Mouse (Mus musculus) heart, adult 11 months (tissue): Measurements from ENCODE around the gene Slamf1.
"Not testable (repeated sequence)": the region's sequence is repeated elsewhere in the genome, so short reads cannot be mapped to it uniquely, and the experiment has no call there.

Source experiments
- DNase-seq: peaks from one replicate; pipeline ENCODE4 v3.0.0; 2022

Gene Slamf1

DNA sequence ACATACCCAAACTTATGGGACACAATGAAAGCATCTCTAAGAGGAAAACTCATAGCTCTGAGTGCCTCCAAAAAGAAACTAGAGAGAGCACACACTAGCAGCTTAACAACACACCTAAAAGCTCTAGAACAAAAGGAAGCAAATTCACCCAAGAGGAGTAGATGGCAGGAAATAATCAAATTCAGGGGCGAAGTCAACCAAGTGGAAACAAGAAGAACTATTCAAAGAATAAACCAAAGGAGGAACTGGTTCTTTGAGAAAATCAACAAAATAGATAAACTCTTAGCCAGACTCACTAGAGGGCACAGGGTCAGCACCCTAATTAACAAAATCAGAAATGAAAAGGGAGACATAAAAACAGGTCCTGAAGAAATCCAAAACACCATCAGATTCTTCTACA, 44.1 kb downstream of the Slamf1 start:
- DNase-seq = not testable (repeated sequence)

DNA sequence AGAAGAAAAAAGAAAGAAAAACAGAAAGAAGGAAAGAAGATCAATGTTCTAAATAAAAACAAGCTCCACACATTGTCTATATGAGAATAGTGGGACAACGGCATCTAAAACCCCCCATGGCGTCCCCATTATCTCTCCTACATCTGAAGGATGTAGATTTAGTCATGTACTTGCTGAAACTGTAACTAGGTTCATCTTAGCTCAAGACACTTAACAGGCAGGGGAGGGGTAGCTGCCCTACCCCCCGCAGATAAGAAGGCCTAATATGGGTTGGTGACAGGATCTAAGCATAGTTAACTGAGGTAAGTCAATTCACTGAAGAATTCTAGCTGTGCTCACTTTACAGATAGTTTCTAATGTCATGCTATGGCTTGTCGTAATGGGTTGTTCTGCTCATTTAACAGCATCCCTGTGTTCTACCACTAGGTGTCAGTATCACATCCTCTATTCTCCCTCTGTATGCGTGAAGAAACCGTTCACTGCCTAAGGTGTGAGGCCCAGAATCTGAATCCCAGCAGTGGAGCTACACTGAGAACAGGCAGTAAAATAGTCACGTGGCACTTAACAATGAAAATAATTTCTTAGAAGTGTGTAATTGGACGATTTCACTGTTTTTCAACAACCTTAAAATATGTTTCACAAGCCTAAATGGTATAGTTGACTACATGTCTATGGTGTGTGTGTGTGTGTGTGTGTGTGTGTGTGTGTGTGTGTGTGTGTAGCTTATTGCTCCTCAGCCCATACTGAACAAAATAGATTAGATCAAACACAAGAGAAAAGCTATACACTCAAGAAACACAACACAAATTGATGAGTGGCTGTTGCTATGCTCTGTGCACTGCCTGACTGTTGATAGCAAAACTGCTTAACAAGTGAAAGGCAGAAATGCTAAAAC, 48.9 kb downstream of the Slamf1 start:
- DNase-seq = peak; percentile 46

DNA sequence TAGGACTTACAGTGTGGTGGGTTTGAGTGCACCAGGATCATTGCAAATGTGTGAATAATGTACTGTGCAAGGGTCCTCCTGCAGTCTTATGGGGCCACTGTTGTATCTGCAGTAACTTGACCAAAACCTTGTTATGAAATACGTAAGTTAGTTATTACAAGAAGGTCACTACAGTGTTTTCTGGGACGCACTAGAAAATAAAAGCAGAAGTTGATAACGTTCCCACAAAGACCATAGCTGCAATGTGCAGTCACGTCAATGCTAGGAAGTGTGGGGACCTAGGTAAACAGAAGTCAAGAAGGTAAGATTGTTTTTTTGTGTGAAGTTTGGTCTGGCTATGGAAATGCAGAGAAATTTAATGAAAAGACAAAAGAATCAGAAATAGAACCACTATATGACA, 50.1 kb downstream of the Slamf1 start:
- no peak for DNase-seq

DNA sequence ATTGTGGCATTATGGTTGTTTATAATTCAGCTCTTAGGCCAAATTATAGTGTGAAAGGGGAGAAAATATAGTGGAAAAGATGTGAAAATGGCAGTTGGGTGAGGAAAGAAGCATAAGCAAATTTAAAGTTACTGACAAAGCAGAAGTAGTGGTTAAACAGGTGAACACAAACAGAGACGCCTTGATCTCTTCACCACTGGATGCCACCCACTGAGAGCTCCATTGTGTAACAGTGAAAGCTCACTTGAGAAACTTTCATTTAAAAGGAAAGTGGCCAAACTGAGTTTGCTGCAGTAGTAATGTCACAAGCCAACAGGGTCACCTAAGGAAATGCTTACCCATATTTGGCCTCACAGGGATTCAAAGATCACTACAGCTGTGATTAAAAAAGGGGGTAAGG, 54.4 kb downstream of the Slamf1 start:
- peak; percentile 42 for DNase-seq

DNA sequence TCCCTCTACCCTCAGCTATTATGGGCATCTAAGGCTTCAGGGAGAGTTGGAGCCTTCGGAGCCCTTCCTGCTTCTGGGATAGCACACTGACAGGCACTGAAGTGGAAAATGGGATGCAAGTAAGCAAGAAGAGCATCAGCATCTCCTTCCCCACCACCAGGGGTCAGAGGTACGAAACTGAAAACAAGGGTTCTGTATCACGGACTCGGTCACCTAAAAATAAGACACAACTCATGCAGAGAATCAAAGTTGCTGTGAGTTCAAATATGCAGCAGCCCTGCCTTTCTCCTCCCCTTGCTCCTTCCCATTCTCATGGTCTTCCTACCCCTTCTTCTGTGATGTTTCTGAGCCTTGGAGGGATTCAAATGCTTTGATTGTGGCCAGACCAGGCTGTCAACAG, 58.5 kb downstream of the Slamf1 start:
- DNase-seq = no peak

DNA sequence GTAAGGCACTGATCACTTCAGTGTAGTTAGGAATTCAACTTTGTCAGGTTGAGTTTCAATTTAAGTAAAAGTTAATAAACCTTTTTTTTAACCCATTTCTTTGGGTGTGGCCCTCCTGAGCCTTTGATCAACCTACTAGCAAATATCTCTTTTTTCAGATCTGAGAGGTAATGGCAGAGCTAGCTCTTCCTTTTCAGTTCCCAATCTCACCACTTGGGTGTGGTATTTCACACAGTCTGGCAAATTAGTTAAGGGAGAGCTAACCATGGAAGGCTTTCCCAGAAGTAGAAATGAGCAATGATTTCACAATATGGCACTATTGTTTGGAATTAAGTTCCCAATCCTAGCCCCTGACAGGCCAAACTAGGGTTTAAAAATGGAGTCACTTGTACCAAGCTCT, 59.2 kb downstream of the Slamf1 start:
- no peak for DNase-seq

DNA sequence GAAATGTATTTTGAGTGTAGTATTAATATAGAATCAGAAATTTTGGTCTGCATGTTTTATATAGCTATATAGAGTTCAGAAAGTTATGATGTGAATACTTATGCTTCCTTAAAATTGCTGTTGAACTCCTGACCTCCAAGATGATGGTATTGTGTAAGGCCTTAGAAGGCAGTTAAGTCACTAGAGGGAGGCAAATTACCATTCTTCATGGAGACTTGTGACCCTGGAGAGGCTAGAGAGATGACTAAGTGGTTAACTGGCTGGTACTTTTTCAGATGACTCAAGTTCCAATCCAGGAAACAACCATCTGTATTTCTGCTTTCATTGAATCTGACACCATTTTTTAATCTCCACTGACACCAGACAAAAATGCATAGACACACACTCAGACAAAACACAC, 60.7 kb downstream of the Slamf1 start:
- no peak for DNase-seq

DNA sequence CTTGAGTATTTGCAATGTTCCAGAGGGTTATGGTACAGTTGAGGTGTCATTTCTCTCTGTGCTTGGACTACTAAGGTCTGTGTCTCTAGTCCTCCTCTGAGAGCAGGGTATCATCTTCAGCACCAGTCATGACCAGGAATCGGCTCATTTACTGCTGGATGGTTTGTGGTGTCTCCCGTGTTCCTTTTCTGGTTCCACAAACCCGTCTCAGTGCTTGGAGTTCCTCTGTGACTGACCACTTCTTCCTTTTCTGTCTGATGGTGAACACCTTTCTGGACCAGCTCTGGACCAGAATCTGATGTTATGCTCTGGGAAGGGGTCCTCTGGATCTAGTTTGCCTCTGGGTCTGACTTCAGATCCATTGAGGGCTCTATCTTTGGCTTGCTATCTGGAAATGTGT, 72.6 kb downstream of the Slamf1 start, which contains the start of gene Cd84:
Cd84 (plus strand) TSS at position 210 of the 400 bp plus-strand sequence.
- no peak for DNase-seq

DNA sequence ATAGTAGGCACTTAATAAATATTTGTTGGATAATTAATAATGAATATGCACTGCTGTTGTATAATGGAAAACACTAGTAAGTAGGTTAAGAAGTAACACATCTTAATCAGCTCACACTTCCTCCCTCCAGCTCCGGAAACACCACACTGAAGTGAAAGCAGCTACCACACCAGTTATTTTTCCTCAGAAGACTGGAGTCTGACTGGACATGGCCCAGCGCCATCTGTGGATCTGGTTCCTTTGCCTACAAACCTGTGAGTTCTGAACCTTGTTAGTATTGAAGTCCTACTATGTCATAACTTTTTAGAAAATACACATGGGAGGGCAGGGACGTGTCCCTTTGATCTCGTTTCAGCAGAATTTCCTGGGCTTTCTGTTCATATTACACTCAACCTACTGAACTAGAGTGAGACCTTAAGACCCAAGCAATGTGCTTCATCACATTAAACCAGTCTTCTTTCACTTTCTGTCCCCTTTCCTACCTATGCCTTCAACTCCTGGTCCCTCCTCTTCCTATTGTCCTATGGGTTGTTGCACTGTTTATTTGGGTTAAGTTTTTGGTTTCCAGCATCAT, 73.6 kb downstream of the Slamf1 start:
- DNase-seq = peak; percentile 93

DNA sequence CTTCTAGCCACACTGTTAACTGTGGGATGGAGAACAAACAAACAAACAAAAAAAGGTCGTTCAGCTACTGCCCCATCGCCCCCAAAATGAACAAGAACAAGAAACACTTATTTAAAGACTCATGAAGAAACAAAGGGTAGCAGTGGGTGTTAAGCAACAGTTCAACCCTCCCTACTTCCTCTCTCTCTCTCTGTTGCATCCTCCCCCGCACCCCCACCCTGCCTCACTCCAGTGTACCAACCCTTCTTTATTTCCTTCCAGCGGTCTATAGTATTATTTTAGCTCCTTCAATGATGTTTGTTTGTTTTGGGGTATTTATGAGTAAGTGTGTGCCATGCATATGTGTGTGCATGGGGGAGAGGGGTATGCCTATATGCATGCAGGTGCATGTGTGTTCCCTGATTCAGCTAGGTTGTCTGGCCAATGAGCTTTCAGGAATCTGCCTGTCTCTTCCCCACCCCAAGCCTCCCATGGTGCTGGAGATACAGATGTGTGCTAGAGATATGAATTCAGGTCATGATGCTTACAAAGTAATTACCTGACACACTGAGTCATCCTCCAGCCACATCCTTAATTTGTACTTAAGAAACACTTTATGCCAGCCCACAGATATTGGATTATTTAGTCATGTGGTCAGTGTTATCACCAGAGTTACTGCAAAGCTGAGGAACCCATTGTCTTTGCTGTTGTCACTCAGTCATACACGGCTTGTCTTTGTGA, 78.3 kb downstream of the Slamf1 start:
- peak; percentile 88 for DNase-seq

DNA sequence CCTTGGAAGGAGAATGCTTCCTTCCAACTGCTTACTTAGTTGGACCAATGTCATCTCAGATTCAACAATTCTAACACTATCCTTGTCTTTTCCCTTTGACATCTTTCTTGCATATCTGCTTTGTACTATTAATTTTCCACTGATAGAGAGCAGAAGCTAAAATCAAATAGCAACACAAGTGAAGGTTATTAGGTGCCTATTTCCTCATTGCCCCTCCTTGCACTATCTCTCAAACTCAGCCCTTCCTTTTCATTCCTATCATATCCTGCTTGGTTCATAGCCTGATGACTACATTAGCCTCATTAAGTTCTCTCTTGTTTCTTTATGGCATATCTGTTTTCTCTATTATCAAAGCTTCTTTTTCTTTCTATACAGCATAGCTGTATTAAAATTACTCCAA, 81.3 kb downstream of the Slamf1 start:
- no peak for DNase-seq

DNA sequence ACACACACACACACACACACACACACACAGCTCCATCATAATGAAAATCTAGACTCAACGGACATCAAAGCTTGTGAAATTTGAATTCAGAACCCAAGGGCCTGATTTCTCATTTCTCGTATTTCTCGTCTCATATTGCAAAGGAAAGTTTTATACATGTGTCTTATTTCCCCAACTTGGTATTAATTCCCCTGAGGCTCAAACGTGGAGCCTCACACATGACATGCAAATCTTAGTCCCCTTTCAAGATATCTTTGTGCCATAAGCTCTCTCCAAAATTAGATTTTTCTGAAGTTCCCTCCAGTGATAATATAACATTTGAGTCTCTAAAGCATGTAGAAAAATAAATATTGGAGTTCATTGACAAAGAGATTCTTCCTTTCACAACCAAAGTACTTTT, 81.8 kb downstream of the Slamf1 start:
- DNase-seq = no peak

DNA sequence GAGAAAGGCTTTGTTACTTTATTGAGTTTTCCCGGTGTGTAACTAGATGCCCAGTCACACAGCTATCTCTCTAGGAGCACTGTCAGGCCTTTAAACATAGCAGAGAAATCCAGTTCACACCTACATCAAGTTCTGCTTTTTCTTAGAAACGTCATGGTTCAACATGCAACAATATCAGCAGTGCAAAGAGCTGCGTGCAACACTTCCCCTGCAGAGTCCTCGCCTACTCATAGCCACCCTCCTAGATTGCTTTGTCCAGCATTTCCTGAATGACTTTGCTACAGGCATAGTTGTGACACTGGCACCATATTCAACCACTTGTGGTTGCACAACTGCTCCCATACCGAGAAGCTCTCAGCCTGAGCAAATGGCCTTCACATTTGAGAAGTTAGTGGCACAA, 82.5 kb downstream of the Slamf1 start:
- DNase-seq = peak; percentile 96
